ENCODE assay signal across 11 mouse cellular contexts in genomic region chr11:95584651-95585050, GRCm38 (mm10). TPM values are rescaled to one million over a fixed set of nuclear protein-coding genes. Genes with fewer than 3 reads are reported as not detected.
DNase-seq lines count a peak whose midpoint lies in the region; ATAC-seq lines count a peak whose summit lies in the region.
"Had no signal": no experiment of that assay in that cellular context is flagged by ENCODE, and none has a peak within 500 bp of the region (broad histone marks: within the 10 kb centered on the region; RNA-seq: fewer than 3 reads in every experiment).

No protein-coding gene starts in this region.

- no peak overlapping the region for H3K9ac ChIP-seq in kidney, embryonic 16.5 days (replicated peaks; ENCODE audit: low read length)
- no peak overlapping the region for H3K9ac ChIP-seq in embryonic facial prominence, embryonic 15.5 days
- 0 out of 2 replicates have a peak overlapping the region, but pooled peaks have one; percentile 30 for H3K9ac ChIP-seq in neural tube, embryonic 15.5 days (replicated peaks)
- H3K9ac ChIP-seq: liver, embryonic 13.5 days had no signal

- H3K4me2 ChIP-seq in kidney, embryonic 16.5 days (replicated peaks; ENCODE audit: low read depth, low read length): peak overlapping the region; percentile 84
- H3K4me2 ChIP-seq in embryonic facial prominence, embryonic 15.5 days (replicated peaks): peak overlapping the region; percentile 88
- H3K4me2 ChIP-seq in neural tube, embryonic 15.5 days: peak overlapping the region; percentile 93

- H3K4me1 ChIP-seq in kidney, embryonic 16.5 days (ENCODE audit: insufficient read depth, low read length): peaks cover 41% of the 10 kb centered on the region
- peaks cover 81% of the 10 kb centered on the region for H3K4me1 ChIP-seq in embryonic facial prominence, embryonic 15.5 days
- peaks cover 99% of the 10 kb centered on the region for H3K4me1 ChIP-seq in limb, embryonic 10.5 days
- H3K4me1 ChIP-seq in neural tube, embryonic 15.5 days: peaks cover 51% of the 10 kb centered on the region

- 8% methylated on average over 9 of the region's 9 CpGs for WGBS in kidney, embryonic 16.5 days
- 8% methylated on average over 9 of the region's 9 CpGs for WGBS in embryonic facial prominence, embryonic 15.5 days
- WGBS in limb, embryonic 10.5 days: 2% methylated on average over 9 of the region's 9 CpGs
- 6% methylated on average over 9 of the region's 9 CpGs for WGBS in neural tube, embryonic 15.5 days

- no peak overlapping the region for H3K27ac ChIP-seq in kidney, embryonic 16.5 days (ENCODE audit: low read length)
- no peak overlapping the region for H3K27ac ChIP-seq in embryonic facial prominence, embryonic 15.5 days (replicated peaks)
- no peak overlapping the region for H3K27ac ChIP-seq in limb, embryonic 10.5 days
- H3K27ac ChIP-seq in neural tube, embryonic 15.5 days (replicated peaks): no peak overlapping the region
- H3K27ac ChIP-seq: liver, embryonic 13.5 days had no signal

- no peak for DNase-seq in kidney, adult 9 months
- peak; percentile 37 for DNase-seq in limb, embryonic 10.5 days (ENCODE audit: low spot score)
- no peak for DNase-seq in layer of hippocampus, adult 8-10 months (ENCODE audit: low spot score in 2 of 2)
- no peak for DNase-seq in urinary bladder, postnatal 10 days (ENCODE audit: low spot score)
- DNase-seq: cerebellum, postnatal 36 days; liver, embryonic 13.5 days; right cerebral cortex, postnatal 14 days had no signal

- H3K9me3 ChIP-seq in kidney, embryonic 16.5 days (ENCODE audit: low read length): no peaks in the 10 kb centered on the region
- no peaks in the 10 kb centered on the region for H3K9me3 ChIP-seq in embryonic facial prominence, embryonic 15.5 days (replicated peaks)
- H3K9me3 ChIP-seq in limb, embryonic 10.5 days (replicated peaks): no peaks in the 10 kb centered on the region
- H3K9me3 ChIP-seq in neural tube, embryonic 15.5 days (replicated peaks): no peaks in the 10 kb centered on the region
- H3K9me3 ChIP-seq: liver, embryonic 13.5 days had no signal

- peaks cover 66% of the 10 kb centered on the region for H3K27me3 ChIP-seq in kidney, embryonic 16.5 days (ENCODE audit: insufficient read depth, low read length)
- peaks cover 64% of the 10 kb centered on the region for H3K27me3 ChIP-seq in embryonic facial prominence, embryonic 15.5 days
- H3K27me3 ChIP-seq in limb, embryonic 10.5 days (ENCODE audit: low read depth, poor library complexity, severe bottlenecking): peaks cover 97% of the 10 kb centered on the region
- peaks cover 63% of the 10 kb centered on the region for H3K27me3 ChIP-seq in neural tube, embryonic 15.5 days (replicated peaks)

- no peaks in the 10 kb centered on the region for H3K36me3 ChIP-seq in kidney, embryonic 16.5 days (ENCODE audit: insufficient read depth, low read length)
- H3K36me3 ChIP-seq in embryonic facial prominence, embryonic 15.5 days: no peaks in the 10 kb centered on the region
- no peaks in the 10 kb centered on the region for H3K36me3 ChIP-seq in limb, embryonic 10.5 days
- H3K36me3 ChIP-seq in neural tube, embryonic 15.5 days: no peaks in the 10 kb centered on the region
- H3K36me3 ChIP-seq: liver, embryonic 13.5 days had no signal

- H3K4me3 ChIP-seq in kidney, embryonic 16.5 days (ENCODE audit: low read length): peak overlapping the region; percentile 51
- H3K4me3 ChIP-seq in embryonic facial prominence, embryonic 15.5 days (replicated peaks): peak overlapping the region; percentile 51
- peak overlapping the region; percentile 56 for H3K4me3 ChIP-seq in limb, embryonic 10.5 days
- H3K4me3 ChIP-seq in neural tube, embryonic 15.5 days (replicated peaks): peak overlapping the region; percentile 51

- ATAC-seq in kidney, embryonic 16.5 days (ENCODE audit: low FRiP score, low TSS enrichment): no peak
- no peak for ATAC-seq in embryonic facial prominence, embryonic 15.5 days (ENCODE audit: insufficient number of reproducible peaks, low FRiP score, low TSS enrichment, low read depth)
- ATAC-seq in neural tube, embryonic 15.5 days (ENCODE audit: low FRiP score): no peak
- no peak for ATAC-seq in megakaryocyte-erythroid progenitor cell, adult 5-6 weeks (replicated peaks; ENCODE audit: low FRiP score, low TSS enrichment, poor library complexity, severe bottlenecking)

RNA-seq across cellular contexts. Expression of gene Ngfr, which starts 2.9 kb away (rescaled TPM):
- 29.7 and 29.9 TPM in 2 replicates for polyA plus RNA-seq in kidney, embryonic 16.5 days (2015; fragmentation: Nextera tagmentation; extraction: Ambion mirVana)
- 48.1 and 48.8 TPM in 2 replicates for polyA plus RNA-seq in embryonic facial prominence, embryonic 15.5 days (2015; fragmentation: Nextera tagmentation; extraction: Ambion mirVana)
- 9.7 and 16.3 TPM in 2 replicates for polyA plus RNA-seq in limb, embryonic 10.5 days (2016; fragmentation: Nextera tagmentation; extraction: Ambion mirVana)
- polyA plus RNA-seq in neural tube, embryonic 15.5 days (2015; fragmentation: Nextera tagmentation; extraction: Ambion mirVana): 69.1 and 69.3 TPM in 2 replicates
- 1 to 10 TPM; 1.9 to 2.8 (median 2.3) TPM for total RNA-seq in layer of hippocampus, adult 8-10 months (2022)
- total RNA-seq in megakaryocyte-erythroid progenitor cell, adult 5-6 weeks (2014; fragmentation: Nextera tagmentation): not detected in 2 replicates
- total RNA-seq in megakaryocyte-erythroid progenitor cell, adult 5-6 weeks (2017): not detected in 2 replicates
